Mouse (Mus musculus): ENCODE data around the gene Vti1b.

- no peak for TF ChIP-seq CTCF (IDR thresholded peaks at IDR 0.05; ENCODE audit: control insufficient read depth, insufficient read depth, insufficient read length)
- no peak for TF ChIP-seq MYOD1 (IDR thresholded peaks at IDR 0.05; ENCODE audit: control insufficient read depth, insufficient read length, low read depth)
Measured at GRCm38 (mm10) chr12:79131178-79131675, 41.2 kb downstream of the Vti1b start.

Data from C2C12 (cell line).